Mouse (Mus musculus) neural tube, embryonic 13.5 days (tissue): ENCODE data around the gene Bean1. TPM values are rescaled to one million over a fixed set of nuclear protein-coding genes. Genes with fewer than 3 reads are reported as not detected.

Experiments used
- ATAC-seq: fragments of 200-750 bp; cut with Nextera tagmentation; 2 replicates; pipeline ENCODE4 v1.8.0; 2017; ENCODE audit warnings: low read depth, mild to moderate bottlenecking, moderate TSS enrichment, moderate library complexity
- H3K27ac ChIP-seq: fragments of 300-500 bp; sonication (generic); replicated peaks from 2 replicates; pipeline ENCODE4 v1.5.1; 2015; ENCODE audit warnings: moderate library complexity, mild to moderate bottlenecking, inconsistent platforms
- H3K27me3 ChIP-seq: fragments of 300-500 bp; sonication (generic); 2 replicates; pipeline ENCODE4 v1.6.1; 2015; ENCODE audit warnings: mild to moderate bottlenecking, inconsistent platforms
- H3K36me3 ChIP-seq: fragments of 300-500 bp; sonication (generic); 2 replicates; pipeline ENCODE4 v1.6.1; 2015; ENCODE audit warnings: mild to moderate bottlenecking, inconsistent platforms
- H3K4me1 ChIP-seq: fragments of 300-500 bp; sonication (generic); replicated peaks from 2 replicates; pipeline ENCODE4 v1.6.1; 2015; ENCODE audit warnings: inconsistent platforms
- H3K4me2 ChIP-seq: fragments of 300-500 bp; sonication (generic); 2 replicates; pipeline ENCODE4 v1.6.1; 2015; ENCODE audit warnings: inconsistent platforms, mild to moderate bottlenecking, moderate library complexity
- H3K4me3 ChIP-seq: fragments of 300-500 bp; sonication (generic); 2 replicates; pipeline ENCODE4 v1.5.1; 2015; ENCODE audit warnings: mild to moderate bottlenecking, inconsistent platforms
- H3K9ac ChIP-seq: fragments of 300-500 bp; sonication (generic); 2 replicates; pipeline ENCODE4 v1.6.1; 2015; ENCODE audit warnings: moderate library complexity, mild to moderate bottlenecking, inconsistent platforms
- H3K9me3 ChIP-seq: fragments of 300-500 bp; sonication (generic); 2 replicates; pipeline ENCODE4 v1.6.1; 2016; ENCODE audit warnings: inconsistent platforms
- WGBS: fragments of 180-500 bp; shearing (Covaris S2); methylation state at CpG from one replicate; pipeline ENCODE4 v1.1.7; 2015; 5-methylcytosine and 5-hydroxymethylcytosine counted together
- polyA plus RNA-seq: library from polyadenylated mRNA; unstranded; fragments of >200 nt; fragmentation: Nextera tagmentation; extraction: Ambion mirVana; gene quantifications from 2 replicates; pipeline ENCODE4 v1.2.1, GENCODE M21; 2015

The Bean1 gene
- polyA plus RNA-seq, 1 experiment from 2014 or later: 6.0 TPM

GRCm38 (mm10) chr8:104142415-104142814 lies 27.8 kb upstream of the Bean1 start:
- 90% methylated on average over 25 of the region's 25 CpGs for WGBS

GRCm38 (mm10) chr8:104143379-104143778 lies 26.9 kb upstream of the Bean1 start:
- Histone ChIP-seq H3K27ac (no peak overlapping the region), H3K4me3 (no peak overlapping the region), H3K36me3 (no peaks in the 10 kb centered on the region), H3K9me3 (no peaks in the 10 kb centered on the region), H3K27me3 (no peaks in the 10 kb centered on the region), H3K4me2 (no peak overlapping the region), H3K9ac (no peak overlapping the region), H3K4me1 (no peaks in the 10 kb centered on the region)
- WGBS: 78% methylated on average over 4 of the region's 4 CpGs
- no peak for ATAC-seq

More at GRCm38 (mm10) chr8:104142415-104142814, 27.8 kb upstream of the Bean1 start:
- Histone ChIP-seq H3K27ac (no peak overlapping the region), H3K9me3 (no peaks in the 10 kb centered on the region), H3K36me3 (no peaks in the 10 kb centered on the region), H3K9ac (no peak overlapping the region), H3K4me2 (no peak overlapping the region), H3K4me3 (no peak overlapping the region), H3K27me3 (no peaks in the 10 kb centered on the region), H3K4me1 (no peaks in the 10 kb centered on the region)
- ATAC-seq: no peak

DNA sequence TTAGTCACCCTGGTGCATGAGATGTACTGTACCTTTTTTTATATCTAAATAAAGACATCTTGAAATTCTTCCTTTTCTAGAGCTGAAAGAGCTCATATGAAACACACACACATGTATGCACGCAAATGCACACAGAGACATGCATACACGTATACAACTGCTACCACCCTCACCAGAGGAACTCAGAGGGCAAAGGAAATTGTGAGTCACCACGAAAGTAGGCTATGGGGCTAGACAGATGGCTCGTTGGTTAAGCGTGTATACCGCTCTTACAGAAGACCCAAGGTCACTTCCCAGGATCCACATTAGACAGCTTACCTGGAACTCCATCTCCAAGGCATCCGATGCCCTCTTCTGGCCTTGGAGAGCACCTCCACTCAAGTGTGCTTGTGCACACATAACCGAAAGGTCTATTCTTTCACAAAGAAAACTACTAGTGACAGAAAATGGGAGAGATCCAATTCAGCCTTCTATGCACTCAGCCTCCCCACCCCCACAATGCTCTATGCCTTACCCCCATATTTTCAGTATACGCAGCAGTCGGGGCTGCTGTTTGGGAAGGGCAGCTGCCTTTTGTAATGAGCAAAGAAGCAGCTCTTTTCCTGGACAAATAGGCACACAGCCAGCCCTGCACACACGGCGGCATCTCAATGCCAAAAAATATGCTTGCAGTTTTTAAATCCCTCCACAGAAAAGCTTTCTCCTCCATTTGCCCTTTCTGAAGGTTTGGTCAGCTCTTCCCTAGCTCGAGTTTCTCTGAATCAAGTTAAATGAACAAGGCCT lies 25.6 kb upstream of the Bean1 start:
- Histone ChIP-seq H3K27ac (no peak overlapping the region), H3K4me1 (no peaks in the 10 kb centered on the region), H3K27me3 (no peaks in the 10 kb centered on the region), H3K36me3 (no peaks in the 10 kb centered on the region), H3K9ac (no peak overlapping the region), H3K4me3 (no peak overlapping the region), H3K9me3 (no peaks in the 10 kb centered on the region), H3K4me2 (no peak overlapping the region)
- ATAC-seq: no peak
- WGBS: 88% methylated on average over 13 of the region's 13 CpGs

GRCm38 (mm10) chr8:104145981-104146689 lies 24.1 kb upstream of the Bean1 start:
- Histone ChIP-seq H3K27ac (no peak overlapping the region), H3K4me1 (no peaks in the 10 kb centered on the region), H3K27me3 (no peaks in the 10 kb centered on the region), H3K36me3 (no peaks in the 10 kb centered on the region), H3K9ac (no peak overlapping the region), H3K4me3 (no peak overlapping the region), H3K9me3 (no peaks in the 10 kb centered on the region), H3K4me2 (no peak overlapping the region)
- ATAC-seq: peak; percentile 89
- 34% methylated on average over 15 of the region's 15 CpGs for WGBS

- Histone ChIP-seq H3K36me3 (no peaks in the 10 kb centered on the region), H3K9me3 (no peaks in the 10 kb centered on the region), H3K4me2 (no peak overlapping the region), H3K4me1 (no peaks in the 10 kb centered on the region), H3K4me3 (no peak overlapping the region), H3K9ac (no peak overlapping the region), H3K27me3 (no peaks in the 10 kb centered on the region), H3K27ac (no peak overlapping the region)
- no peak for ATAC-seq
- WGBS: 89% methylated on average over 15 of the region's 15 CpGs
These were observed 23.3 kb upstream of the Bean1 start for GRCm38 (mm10) chr8:104146717-104147494.

DNA sequence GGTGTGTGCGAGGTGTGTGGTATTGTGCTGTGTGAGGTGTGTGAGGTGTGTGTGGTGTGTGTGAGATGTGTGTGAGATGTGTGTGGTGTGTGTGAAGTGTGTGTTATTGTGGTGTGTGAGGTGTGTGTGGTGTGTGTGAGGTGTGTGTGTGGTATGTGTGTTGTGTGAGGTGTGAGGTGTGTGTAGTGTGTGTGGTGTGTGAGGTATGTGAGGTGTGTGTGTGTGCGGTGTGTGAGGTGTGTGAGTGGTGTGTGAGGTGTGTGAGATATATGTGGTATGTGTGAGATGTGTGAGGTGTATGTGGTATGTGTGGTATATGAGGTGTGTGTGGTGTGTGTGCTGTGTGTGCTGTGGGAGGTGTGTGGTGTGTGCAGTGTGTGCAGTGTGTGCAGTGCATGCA lies 22.3 kb upstream of the Bean1 start:
- Histone ChIP-seq H3K4me3 (no peak overlapping the region), H3K27me3 (no peaks in the 10 kb centered on the region), H3K36me3 (no peaks in the 10 kb centered on the region), H3K9me3 (no peaks in the 10 kb centered on the region), H3K4me2 (no peak overlapping the region), H3K9ac (no peak overlapping the region), H3K27ac (no peak overlapping the region), H3K4me1 (no peaks in the 10 kb centered on the region)
- no peak for ATAC-seq
- 94% methylated on average over 2 of the region's 2 CpGs for WGBS

DNA sequence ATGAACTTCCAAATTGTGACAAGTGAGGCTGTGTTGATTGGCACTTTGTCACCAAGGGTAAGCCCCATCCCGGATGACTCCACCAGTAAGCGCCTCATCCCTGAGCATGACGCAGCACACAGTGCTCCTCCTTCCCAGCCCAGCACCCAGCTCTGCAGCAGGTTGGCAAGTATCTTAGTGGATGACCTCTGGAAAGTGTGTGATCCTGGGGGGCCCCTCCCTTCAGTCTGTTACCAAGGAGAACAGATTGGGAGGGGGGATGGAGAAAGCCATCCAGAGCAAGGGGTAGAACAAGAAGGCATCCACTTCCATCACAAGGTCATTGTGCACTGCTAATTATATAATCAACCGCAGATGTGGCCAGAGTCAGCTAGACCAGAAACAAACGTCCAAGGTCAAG lies 9.5 kb upstream of the Bean1 start:
- WGBS: 76% methylated on average over 5 of the region's 5 CpGs

GRCm38 (mm10) chr8:104169461-104169860 lies 781 bp upstream of the Bean1 start:
- Histone ChIP-seq H3K4me3 (no peak overlapping the region), H3K4me1 (peaks cover 12% of the 10 kb centered on the region; the same call in 1 of the 2 replicates), H3K27me3 (peaks cover 32% of the 10 kb centered on the region), H3K27ac (no peak overlapping the region), H3K9ac (no peak overlapping the region), H3K4me2 (no peak overlapping the region), H3K36me3 (no peaks in the 10 kb centered on the region), H3K9me3 (no peaks in the 10 kb centered on the region)
- WGBS: 74% methylated on average over 3 of the region's 3 CpGs
- ATAC-seq: no peak

More for the DNA sequence above, 9.5 kb upstream of the Bean1 start:
- Histone ChIP-seq H3K9ac (no peak overlapping the region), H3K4me1 (no peaks in the 10 kb centered on the region), H3K9me3 (no peaks in the 10 kb centered on the region), H3K4me2 (no peak overlapping the region), H3K4me3 (no peak overlapping the region), H3K27me3 (no peaks in the 10 kb centered on the region; the same call in 1 of the 2 replicates), H3K27ac (no peak overlapping the region), H3K36me3 (no peaks in the 10 kb centered on the region)
- no peak for ATAC-seq

GRCm38 (mm10) chr8:104171050-104171620 lies 893 bp downstream of the Bean1 start:
- Histone ChIP-seq H3K9ac (peak overlapping the region; percentile 91), H3K36me3 (no peaks in the 10 kb centered on the region), H3K27me3 (peaks cover 32% of the 10 kb centered on the region), H3K27ac (peak overlapping the region; percentile 61; the same call in 1 of the 2 replicates), H3K9me3 (no peaks in the 10 kb centered on the region), H3K4me2 (peak overlapping the region; percentile 89), H3K4me1 (peaks cover 12% of the 10 kb centered on the region; the same call in 1 of the 2 replicates), H3K4me3 (peak overlapping the region; percentile 68)
- WGBS: 4% methylated on average over 32 of the region's 32 CpGs
- peak; percentile 34 for ATAC-seq

DNA sequence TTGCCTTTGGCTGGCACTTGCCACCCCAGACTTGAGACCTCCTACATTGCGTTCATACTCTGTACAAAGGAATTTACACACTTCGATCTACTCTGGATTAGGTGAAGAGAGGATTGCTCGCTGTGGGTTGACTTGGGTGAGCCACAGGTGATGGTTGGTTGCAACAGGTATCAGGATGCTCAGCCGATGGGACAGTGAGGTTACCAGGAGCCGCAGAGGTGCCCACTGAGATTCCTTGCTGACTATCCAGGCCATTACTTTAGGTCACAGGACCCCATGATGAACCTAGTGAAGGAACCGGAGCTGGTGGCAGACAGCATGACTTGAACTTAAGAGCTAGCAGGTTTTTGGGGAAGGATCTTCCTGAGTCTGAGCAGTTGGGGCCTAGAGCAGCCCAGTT lies 2.2 kb downstream of the Bean1 start:
- no peak overlapping the region for H3K27ac ChIP-seq
- no peak overlapping the region for H3K4me2 ChIP-seq
- H3K4me3 ChIP-seq: no peak overlapping the region
- H3K4me1 ChIP-seq: peaks cover 12% of the 10 kb centered on the region; the same call in 1 of the 2 replicates
- no peak for ATAC-seq
- H3K9me3 ChIP-seq: no peaks in the 10 kb centered on the region
- no peaks in the 10 kb centered on the region for H3K36me3 ChIP-seq
- no peak overlapping the region for H3K9ac ChIP-seq
- 92% methylated on average over 6 of the region's 6 CpGs for WGBS
- peaks cover 32% of the 10 kb centered on the region for H3K27me3 ChIP-seq

DNA sequence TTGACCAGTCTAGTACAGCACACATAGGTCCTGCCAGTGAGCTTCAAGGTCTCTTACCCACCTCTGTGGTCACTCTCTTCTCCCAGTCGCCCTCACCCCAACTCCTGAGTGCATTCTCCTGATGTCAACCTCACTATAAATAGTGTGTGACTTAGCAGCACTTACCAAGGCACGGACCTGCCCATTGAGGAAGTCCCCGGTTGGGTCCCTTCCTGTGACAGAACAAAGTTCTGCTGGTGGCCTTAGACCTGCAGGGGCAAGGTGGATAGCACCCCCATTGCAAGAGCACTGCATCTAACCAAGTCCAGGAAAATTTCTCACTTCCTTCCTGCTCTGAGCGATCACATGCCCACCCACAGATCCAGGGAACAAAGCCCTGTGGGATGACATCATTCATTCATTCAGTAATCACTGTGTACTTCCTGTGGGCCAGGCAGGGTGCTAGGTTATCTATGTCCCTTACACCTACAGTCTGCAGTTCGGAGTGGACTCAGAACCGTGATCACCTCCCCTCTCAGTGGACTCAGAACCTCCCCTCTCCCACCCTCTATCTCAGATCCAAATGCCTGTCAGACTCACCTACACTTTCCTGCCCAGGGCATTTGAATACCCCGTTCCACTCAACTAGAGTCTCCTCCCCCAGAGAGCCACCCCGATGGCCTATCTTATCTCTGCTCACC lies 5.7 kb downstream of the Bean1 start:
- Histone ChIP-seq H3K36me3 (no peaks in the 10 kb centered on the region), H3K9me3 (no peaks in the 10 kb centered on the region), H3K27ac (no peak overlapping the region), H3K4me2 (no peak overlapping the region), H3K4me3 (no peak overlapping the region), H3K27me3 (peaks cover 26% of the 10 kb centered on the region), H3K4me1 (peaks cover 5% of the 10 kb centered on the region; the same call in 1 of the 2 replicates), H3K9ac (no peak overlapping the region)
- 78% methylated on average over 8 of the region's 8 CpGs for WGBS
- no peak for ATAC-seq
